Mouse (Mus musculus) activated CD4-positive, CD25-positive, alpha-beta regulatory T cell, adult 4 months (primary cell): ENCODE measurements around the gene Eif4e2. TPM values are rescaled to one million over a fixed set of nuclear protein-coding genes. Genes with fewer than 3 reads are reported as not detected.

Source experiments
- ATAC-seq: one replicate; pipeline ENCODE4 v1.8.0; 2017
- polyA plus RNA-seq, 2 experiments: library from polyadenylated mRNA; unstranded; fragments of 100-300 nt; shearing (Covaris generic); gene quantifications; one replicate each; pipeline ENCODE4 v1.2.1; 2017

The Eif4e2 gene
- polyA plus RNA-seq, 2 experiments from 2014 or later, result 128 to 155 TPM

DNA sequence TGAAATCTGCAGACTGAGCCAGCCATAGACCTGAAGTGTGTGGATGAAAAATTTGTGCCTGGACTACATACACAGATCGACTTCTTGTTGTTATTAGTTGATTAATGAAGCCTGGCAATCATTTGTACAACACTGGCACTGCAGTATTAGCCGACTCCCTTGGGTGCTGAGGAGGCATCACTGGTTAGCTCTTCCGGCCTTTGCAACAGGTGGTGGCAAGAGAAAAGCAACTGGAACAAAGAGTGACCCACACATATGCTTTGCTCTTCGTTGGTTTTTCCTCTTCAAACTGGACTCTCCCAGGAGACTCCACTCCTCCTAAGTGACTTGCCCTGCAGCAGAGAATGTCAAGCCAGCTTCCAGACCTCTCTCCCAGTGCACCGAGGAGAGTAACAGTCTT is 9.9 kb upstream of the Eif4e2 start:
- ATAC-seq, result no peak

DNA sequence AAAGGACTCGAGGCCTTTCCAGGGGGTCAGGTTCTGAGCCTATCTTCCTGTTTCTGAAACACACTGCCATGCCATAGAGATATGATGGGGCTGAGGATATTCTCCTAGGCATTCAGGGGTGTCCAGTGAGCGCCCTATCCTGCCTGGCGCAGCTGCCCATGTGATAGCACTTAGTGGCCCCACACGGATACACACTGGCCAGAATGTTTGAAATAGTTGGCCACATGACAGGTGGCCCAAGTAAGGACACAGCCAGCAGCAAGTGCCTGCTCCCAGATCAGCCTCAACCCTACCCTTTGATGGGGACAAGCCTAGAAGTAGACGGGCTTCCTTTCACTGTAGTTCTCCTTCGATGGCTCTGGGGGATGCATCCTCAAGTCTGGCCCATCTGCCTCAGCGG is 9.2 kb upstream of the Eif4e2 start, which contains the start of gene Chrng:
TSS of gene Chrng (plus strand) at position 193 of the 400 bp plus-strand sequence.
- ATAC-seq, result no peak

GRCm38 (mm10) chr1:87205038-87205437 is 8.7 kb upstream of the Eif4e2 start:
- ATAC-seq, result no peak

GRCm38 (mm10) chr1:87205502-87205901 is 8.2 kb upstream of the Eif4e2 start:
- ATAC-seq, result no peak

- ATAC-seq, result no peak
These were observed 7.4 kb upstream of the Eif4e2 start for GRCm38 (mm10) chr1:87206339-87206738.

- no peak for ATAC-seq
These were observed 2.3 kb upstream of the Eif4e2 start for GRCm38 (mm10) chr1:87211431-87211830.

DNA sequence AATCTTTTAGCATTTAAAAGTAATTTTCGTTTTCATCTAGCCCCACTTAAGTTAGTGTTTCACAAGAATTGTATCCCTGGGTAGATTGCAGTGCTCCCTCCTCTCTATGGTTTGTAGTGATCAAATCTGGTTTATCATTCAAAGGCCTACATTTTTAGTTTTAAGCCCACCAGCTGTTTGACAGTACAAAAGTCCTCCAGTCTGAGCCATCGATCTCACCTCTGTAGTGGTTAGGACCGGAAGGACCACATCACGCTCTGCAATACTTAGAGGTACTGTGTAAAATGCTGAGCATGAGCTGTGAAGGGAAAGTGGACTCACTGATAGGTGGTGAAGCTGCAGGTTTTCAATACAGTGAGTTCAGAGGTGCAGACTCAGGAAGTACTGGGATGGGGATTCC is 1.0 kb downstream of the Eif4e2 start:
- peak; percentile 28 for ATAC-seq

DNA sequence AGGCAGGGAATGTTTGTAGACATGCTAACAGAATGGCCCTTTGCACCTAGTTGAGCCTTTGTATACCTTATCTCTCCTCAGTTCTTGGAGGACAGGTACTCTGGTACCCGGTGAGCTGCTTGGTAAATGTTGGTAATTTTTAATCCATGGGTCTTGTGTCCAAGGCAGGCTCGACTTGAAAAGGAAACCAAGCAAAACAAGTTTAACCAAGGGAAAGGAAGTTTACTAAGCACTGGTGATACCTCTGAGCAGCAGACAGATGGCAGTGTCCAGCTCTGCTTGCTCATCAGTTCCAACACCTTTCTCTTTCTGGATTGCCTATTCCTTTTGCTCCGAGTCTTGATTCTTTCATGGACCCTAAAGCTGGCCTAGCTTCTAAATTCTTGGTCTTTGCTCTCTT is 4.2 kb downstream of the Eif4e2 start:
- ATAC-seq, result peak; percentile 18

GRCm38 (mm10) chr1:87225739-87226138 is 12.0 kb downstream of the Eif4e2 start:
- no peak for ATAC-seq

GRCm38 (mm10) chr1:87226409-87227159 is 12.9 kb downstream of the Eif4e2 start:
- ATAC-seq, result no peak

DNA sequence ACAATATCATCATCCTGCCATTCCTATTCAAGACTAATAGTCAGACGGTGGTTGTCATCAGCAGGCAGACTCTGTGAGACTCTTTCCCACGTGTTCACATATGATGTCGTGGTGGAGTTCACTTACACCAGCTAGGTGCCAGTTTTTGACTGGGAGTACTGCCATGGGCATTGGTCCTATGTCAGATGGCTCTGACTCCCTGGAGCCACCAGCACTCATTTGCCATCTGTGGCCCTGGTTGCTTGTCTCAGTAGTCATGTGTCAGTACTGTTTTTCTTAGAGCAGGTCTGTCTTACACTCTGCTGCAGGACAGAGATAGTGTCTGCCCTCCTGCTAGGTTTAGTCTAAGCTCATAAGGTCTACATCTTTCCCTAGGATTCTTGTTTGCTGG is 13.4 kb downstream of the Eif4e2 start:
- no peak for ATAC-seq

DNA sequence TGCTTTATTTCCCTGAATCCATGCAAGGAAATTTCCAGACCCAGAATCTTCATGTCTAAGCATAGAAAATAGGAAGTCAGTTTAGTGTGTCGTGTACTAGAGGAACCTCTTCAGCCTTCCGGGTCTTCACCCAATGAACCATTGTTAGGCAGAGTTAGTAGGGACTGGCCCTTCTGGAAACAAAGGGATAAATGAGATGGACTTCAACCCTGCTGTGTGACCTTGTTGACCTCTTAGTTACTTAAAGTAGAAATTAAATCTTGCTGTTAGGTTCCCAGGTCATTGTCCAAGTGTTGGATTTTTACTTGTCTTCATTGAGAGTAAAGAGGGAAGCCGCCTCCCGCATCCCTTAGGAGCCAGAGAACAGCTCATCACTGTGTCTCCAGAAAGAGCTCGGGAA is 16.9 kb downstream of the Eif4e2 start:
- ATAC-seq, result no peak

GRCm38 (mm10) chr1:87232197-87232596 is 18.5 kb downstream of the Eif4e2 start:
- no peak for ATAC-seq

DNA sequence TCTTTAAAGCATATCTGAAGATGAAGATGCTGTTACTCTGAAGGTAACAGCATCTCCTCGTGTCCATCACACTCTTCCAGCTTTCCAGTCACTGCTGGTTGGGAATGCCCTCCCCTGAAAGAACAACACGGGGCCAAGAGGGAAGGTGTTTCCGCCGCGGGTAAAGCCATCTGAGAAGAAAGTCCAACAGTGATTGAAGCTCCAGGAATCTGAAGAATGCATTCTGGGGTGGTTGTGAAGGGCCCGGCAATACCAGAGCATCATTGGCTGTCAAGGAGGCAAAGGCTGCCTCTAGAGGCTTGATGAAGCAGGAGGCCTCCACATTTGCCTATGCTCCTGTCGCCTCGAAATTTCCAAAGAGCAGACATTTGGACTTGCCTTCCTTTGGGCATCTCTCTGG is 25.3 kb downstream of the Eif4e2 start:
- ATAC-seq, result no peak

DNA sequence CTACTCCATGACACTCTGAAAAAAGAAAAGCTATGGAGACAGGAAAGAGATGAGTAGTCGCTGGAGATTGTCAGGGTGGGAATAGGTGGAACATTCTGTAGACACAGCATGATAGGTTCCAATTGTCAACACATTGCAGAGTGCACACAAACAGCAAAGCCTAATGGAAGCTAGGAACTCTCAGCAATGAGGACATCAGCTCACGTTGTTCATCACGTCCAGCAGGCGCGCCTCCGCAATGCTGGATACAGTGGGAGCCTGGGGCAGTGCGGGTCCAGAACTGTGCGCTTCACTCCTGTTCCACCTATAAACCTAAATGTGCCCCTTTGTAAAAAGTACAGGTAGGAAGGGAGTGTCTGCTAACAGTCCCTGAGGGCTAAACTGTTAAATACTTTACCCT is 29.3 kb downstream of the Eif4e2 start:
- ATAC-seq, result no peak

GRCm38 (mm10) chr1:87245430-87245829 is 31.7 kb downstream of the Eif4e2 start:
- no peak for ATAC-seq

DNA sequence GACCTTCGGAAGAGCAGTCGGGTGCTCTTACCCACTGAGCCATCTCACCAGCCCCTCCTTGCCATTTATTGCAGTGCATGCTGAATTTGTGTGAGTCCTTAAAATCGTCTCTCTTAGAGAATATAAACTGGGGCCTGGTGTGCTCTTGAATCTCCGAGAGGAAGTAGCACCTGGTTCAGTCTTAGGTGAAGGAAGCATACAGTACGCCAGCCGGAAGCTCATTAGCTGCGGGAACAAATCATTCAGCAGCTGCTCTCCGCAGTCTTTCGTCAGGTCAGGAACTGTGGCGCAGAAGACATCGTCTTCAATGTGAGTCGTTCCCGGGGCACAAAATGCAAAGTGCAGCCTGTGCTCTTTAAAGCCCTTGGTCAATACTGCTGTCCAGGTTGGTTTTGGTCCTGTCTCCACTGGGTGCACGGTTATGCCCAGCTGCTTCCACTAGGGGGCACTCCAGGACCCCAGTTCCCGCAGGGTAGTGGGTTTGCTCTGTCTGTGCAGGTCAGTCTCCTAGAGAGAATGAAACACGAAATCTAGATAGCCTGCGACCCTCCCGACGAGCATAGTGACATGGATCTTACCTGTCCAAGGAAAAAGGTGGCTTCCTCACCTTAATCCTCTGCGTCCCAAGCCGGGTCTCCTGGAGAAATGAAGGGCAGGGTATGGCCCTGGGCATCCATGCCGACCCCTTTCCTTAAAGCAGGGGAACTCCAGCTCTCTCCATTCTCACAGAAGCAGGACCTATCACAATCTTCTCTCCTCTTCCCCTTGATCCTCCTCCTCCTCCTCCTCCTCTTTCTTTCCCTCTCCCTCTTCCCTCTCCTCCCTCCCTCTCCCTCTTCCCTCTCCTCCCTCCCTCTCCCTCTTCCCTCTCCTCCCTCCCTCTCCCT is 32.5 kb downstream of the Eif4e2 start:
- ATAC-seq, result peak; percentile 46

DNA sequence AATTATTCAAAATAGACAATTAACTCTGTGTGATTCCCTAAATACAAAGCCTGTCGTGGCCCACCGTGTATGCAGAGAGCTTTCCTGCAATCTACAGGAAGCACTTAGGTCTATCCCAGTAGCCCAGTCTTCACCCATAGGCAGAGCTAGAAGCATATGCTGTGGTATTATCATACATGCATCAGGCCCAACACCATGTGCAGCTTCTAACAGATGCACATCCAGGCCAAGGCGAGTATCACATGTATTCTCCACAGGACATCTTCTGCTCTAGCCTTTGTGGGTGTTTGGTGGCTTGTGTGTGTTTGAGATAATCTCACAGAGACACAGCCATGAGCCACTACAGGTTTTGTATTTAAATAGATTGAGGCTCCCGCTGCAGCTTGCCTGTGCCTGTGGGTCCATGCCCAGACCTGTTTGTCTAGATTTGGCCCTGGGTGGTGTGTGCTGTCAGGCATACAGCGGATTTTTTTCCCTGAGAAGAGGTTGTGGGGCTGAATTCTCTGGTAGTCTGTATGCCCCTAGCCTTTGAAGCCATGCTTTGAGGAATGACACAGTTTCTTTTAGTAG is 38.4 kb downstream of the Eif4e2 start:
- no peak for ATAC-seq

DNA sequence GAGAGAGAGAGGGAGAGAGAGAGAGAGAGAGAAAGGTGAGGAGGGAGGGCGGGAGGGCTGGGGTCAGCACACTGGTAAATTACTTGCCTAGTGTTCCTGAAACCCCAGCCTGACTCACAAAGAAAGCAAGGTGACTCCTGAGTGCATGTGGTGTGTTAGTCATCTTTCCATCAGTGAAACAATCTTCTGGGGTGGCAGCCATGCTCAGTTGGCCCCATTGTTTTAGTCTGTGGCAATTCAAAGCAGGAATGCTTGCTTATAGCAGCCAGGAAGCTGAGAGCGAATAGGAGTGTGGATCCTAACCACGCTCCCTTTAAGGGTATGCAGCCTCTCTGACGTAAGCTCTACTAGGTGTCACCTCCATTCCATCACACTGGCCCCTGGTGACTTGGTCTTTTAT is 41.5 kb downstream of the Eif4e2 start:
- ATAC-seq, result no peak

GRCm38 (mm10) chr1:87257691-87258090 is 44.0 kb downstream of the Eif4e2 start:
- ATAC-seq, result no peak

- ATAC-seq, result no peak
These were observed 44.8 kb downstream of the Eif4e2 start for GRCm38 (mm10) chr1:87258484-87258883.

GRCm38 (mm10) chr1:87259316-87259715 is 45.6 kb downstream of the Eif4e2 start:
- ATAC-seq, result no peak

DNA sequence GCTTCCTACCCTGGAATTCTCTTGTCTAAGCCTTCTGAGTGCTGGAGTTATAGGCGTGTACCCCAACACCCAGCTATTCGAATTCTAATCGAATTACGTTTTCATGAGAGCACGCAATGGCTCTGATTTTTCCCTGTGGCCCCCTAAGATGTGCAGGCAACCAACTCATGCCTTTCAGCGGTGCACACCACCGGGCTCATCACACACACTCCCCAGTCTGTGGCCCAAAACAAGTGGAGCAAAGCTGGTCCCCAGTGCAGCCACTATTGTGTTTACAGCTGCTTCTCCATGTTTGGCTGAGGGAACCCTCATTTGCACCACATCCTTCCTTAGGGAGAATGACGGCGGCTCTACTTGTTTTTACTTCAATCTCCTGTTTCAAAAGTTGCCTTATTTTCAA is 49.5 kb downstream of the Eif4e2 start:
- no peak for ATAC-seq

DNA sequence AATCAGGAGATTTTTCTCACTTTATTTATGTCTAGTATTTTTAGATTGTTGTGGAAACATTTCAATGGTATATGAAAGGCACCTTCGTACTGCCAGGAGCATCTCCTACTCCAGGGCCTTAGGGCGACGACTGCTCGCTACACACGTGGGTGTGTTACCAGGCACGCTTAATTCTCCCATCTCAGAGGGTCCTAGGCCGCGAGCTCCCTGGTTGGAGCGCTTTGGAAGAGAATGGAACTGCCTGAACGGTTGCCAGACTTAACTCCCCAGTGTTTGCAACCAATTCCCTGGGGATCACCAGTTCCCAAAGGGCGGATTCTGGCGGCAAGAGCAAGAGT is 50.1 kb downstream of the Eif4e2 start:
- ATAC-seq, result no peak
